Mouse (Mus musculus) limb, embryonic 11.5 days (tissue): ENCODE measurements at regions not wholly inside any gene's neighbourhood (a gene's known extent, or its start where the extent isn't known, plus 50 kb on each side); places are given as distances from the start of the nearest gene placed in this dataset.

ENCODE experiments used
- ATAC-seq: fragments of 200-750 bp; cut with Nextera tagmentation; 2 replicates; pipeline ENCODE4 v1.8.0; 2017; ENCODE audit warnings: low read depth; ENCODE audit not compliant: insufficient number of reproducible peaks, low FRiP score, low TSS enrichment
- DNase-seq: peaks from one replicate; pipeline ENCODE4 v3.0.0-alpha.2; 2015; ENCODE audit warnings: low spot score
- H3K27ac ChIP-seq: fragments of 300-500 bp; sonication (generic); replicated peaks from 2 replicates; pipeline ENCODE4 v1.5.1; 2014; ENCODE audit warnings: low read depth, mild to moderate bottlenecking, low read length
- H3K27me3 ChIP-seq: fragments of 300-500 bp; sonication (generic); 2 replicates; pipeline ENCODE4 v1.6.1; 2014; ENCODE audit warnings: mild to moderate bottlenecking, low read length, mixed read lengths; ENCODE audit not compliant: control insufficient read depth, insufficient read depth
- H3K36me3 ChIP-seq: fragments of 300-500 bp; sonication (generic); 2 replicates; pipeline ENCODE4 v1.6.1; 2014; ENCODE audit warnings: mild to moderate bottlenecking, low read length, moderate library complexity, mixed read lengths; ENCODE audit not compliant: control insufficient read depth, insufficient read depth
- H3K4me1 ChIP-seq: fragments of 300-500 bp; sonication (generic); 2 replicates; pipeline ENCODE4 v1.6.1; 2014; ENCODE audit warnings: low read length, mixed read lengths; ENCODE audit not compliant: control insufficient read depth, insufficient read depth
- H3K4me2 ChIP-seq: fragments of 300-500 bp; sonication (generic); 2 replicates; pipeline ENCODE4 v1.6.1; 2014; ENCODE audit warnings: low read depth, mild to moderate bottlenecking, moderate library complexity; ENCODE audit not compliant: severe bottlenecking
- H3K4me3 ChIP-seq: fragments of 300-500 bp; sonication (generic); 2 replicates; pipeline ENCODE4 v1.5.1; 2014; ENCODE audit warnings: low read depth, low read length
- H3K9ac ChIP-seq: fragments of 300-500 bp; sonication (generic); 2 replicates; pipeline ENCODE4 v1.6.1; 2014; ENCODE audit warnings: mild to moderate bottlenecking, low read length
- H3K9me3 ChIP-seq: fragments of 300-500 bp; sonication (generic); 2 replicates; pipeline ENCODE4 v1.6.1; 2016; ENCODE audit warnings: low read length; ENCODE audit not compliant: control insufficient read depth
- WGBS: fragments of 180-500 bp; shearing (Covaris S2); extraction: QIAGEN DNeasy Blood & Tissue Kit; methylation state at CpG from one replicate; pipeline ENCODE4 v1.1.7; 2014; 5-methylcytosine and 5-hydroxymethylcytosine counted together

DNA sequence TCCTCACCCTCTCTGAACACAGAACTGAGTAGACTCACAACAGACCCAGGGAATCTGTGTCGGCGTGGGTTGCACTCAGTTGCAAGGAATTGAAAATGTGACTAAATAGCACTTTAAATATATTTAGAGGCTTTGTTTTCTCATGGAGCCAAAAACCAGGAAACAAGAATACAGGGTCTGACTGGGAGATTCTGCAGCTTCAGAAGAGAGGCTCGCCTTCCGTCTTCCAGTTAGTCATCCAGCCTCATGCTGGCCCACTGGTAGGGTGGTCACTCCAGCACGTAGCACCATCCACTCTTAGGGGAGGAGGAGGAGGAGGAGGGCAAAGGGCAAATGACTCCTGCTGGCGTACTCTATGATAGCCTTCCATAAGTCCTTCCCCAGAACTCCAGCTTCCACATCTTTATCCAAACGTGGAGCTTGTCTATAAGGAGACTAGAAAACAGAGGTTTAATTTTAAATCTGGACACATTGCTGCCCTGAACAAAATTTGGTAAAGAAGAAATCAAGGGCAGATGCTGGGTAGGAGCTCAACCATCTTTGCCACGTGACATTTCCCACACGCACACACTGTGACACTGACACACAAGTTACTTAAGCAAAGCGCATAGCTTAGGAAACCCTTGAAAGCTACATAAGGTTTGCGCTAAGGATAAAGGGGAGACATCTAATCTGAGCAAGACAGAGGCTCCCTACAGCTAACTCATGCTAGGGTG is 60.8 kb downstream of the Mis18a start:
- Histone ChIP-seq H3K9ac (no peak overlapping the region), H3K4me3 (no peak overlapping the region), H3K36me3 (no peaks in the 10 kb centered on the region), H3K27me3 (no peaks in the 10 kb centered on the region), H3K4me1 (0 out of 2 replicates have a peak, but pooled peaks cover 2% of the 10 kb centered on the region), H3K9me3 (no peaks in the 10 kb centered on the region), H3K27ac (no peak overlapping the region), H3K4me2 (no peak overlapping the region)
- no peak for ATAC-seq
- 91% methylated on average over 11 of the region's 11 CpGs for WGBS
- DNase-seq = no peak

DNA sequence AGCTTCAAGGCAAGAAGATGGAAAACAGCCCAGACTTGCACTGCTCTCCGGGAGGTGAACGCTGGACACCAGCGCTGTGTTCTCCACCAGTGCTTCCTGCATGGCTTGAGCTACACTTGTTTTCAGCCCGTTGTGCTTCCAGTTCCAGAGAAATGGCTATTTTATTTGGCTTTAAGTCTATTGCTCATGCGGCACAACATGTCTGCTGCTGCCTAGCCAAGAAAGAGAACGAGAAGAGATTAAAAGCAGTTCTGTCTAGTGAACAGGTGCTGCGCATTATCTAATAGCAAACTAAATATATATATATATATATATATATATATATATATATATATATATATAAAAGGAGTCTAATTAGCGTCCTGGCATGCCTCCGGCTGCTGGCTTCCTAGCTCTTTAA is 63.1 kb downstream of the Mis18a start:
- Histone ChIP-seq H3K4me1 (0 out of 2 replicates have a peak, but pooled peaks cover 2% of the 10 kb centered on the region), H3K27me3 (no peaks in the 10 kb centered on the region), H3K4me3 (no peak overlapping the region), H3K4me2 (no peak overlapping the region), H3K9me3 (no peaks in the 10 kb centered on the region), H3K27ac (no peak overlapping the region), H3K36me3 (no peaks in the 10 kb centered on the region), H3K9ac (no peak overlapping the region)
- 69% methylated on average over 9 of the region's 9 CpGs for WGBS
- no peak for DNase-seq
- ATAC-seq = no peak

DNA sequence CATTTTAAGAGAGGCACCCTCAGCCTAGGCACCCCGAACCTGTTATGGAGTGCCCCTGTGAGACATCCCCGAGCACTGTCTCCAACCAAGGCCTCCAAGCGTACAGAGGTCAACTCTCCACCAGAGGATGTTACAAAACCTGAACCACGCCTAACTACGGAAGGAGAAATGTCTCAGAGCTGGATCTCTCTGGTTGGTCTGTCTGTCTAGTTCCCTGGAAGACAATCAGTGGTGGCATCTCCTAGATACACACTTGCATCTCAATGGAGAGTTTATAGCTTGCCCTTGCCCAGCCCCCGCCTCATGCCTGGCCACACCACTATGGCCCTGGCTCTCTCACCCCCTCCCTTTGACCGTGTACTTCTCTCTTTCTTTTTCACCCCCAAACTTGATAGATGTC is 69.2 kb downstream of the Mis18a start:
- no peaks in the 10 kb centered on the region for H3K9me3 ChIP-seq
- no peaks in the 10 kb centered on the region for H3K36me3 ChIP-seq
- DNase-seq = no peak
- no peak overlapping the region for H3K9ac ChIP-seq
- no peaks in the 10 kb centered on the region for H3K27me3 ChIP-seq
- peaks cover 7% of the 10 kb centered on the region for H3K4me1 ChIP-seq
- WGBS = 91% methylated on average over 7 of the region's 7 CpGs
- no peak overlapping the region for H3K27ac ChIP-seq
- ATAC-seq = no peak
- no peak overlapping the region for H3K4me2 ChIP-seq
- no peak overlapping the region for H3K4me3 ChIP-seq

DNA sequence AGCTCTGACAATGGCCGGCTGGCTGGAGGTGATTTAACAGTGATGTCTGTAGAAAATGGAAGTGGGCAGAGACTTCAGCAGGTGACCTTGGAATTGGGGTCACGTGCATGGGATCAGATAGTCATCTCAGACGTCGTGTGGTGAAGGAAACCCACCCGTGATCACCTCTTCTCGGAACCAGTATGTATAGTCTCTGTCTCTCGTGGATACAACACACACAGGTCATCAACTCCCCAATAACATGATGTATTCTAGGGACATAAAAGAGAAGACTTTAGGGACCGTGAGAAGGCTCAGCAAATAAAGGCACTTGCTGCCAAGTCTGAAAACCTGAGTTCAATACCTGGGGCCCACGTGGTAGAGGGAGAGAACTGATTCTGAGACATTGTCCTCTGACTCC is 70.2 kb downstream of the Mis18a start:
- Histone ChIP-seq H3K4me3 (no peak overlapping the region), H3K36me3 (no peaks in the 10 kb centered on the region), H3K27me3 (no peaks in the 10 kb centered on the region), H3K9me3 (no peaks in the 10 kb centered on the region), H3K9ac (no peak overlapping the region), H3K27ac (peak overlapping the region; percentile 75), H3K4me1 (peaks cover 7% of the 10 kb centered on the region), H3K4me2 (no peak overlapping the region)
- no peak for DNase-seq
- WGBS = 35% methylated on average over 9 of the region's 9 CpGs
- 0 out of 2 replicates have a peak, but pooled peaks have one; percentile 12 for ATAC-seq

DNA sequence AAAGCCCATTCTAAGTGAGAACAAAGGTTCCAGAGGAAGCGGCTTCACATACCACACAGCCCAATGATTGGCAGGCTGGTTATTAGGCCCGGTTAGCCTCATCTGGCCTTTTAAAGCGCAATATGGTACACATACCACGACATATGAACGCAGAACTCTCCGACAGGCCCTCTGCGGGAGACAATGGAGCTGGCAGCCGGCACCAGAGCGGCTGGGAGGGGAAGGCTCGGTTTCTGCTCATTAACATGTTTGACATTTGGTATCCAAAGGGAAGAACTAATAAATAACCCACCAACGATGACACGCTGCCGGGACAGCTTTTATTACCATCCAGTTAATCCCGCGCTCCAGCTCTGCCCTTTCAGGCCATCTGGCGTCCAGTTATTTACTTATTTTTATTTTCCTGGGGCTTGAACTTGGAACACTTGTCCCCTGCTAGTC is 70.6 kb downstream of the Mis18a start:
- Histone ChIP-seq H3K9ac (no peak overlapping the region), H3K4me1 (peaks cover 7% of the 10 kb centered on the region), H3K4me2 (0 out of 2 replicates have a peak overlapping the region, but pooled peaks have one; percentile 12), H3K9me3 (no peaks in the 10 kb centered on the region), H3K27ac (peak overlapping the region; percentile 75), H3K4me3 (no peak overlapping the region), H3K27me3 (no peaks in the 10 kb centered on the region), H3K36me3 (no peaks in the 10 kb centered on the region)
- peak; percentile 79 for DNase-seq
- ATAC-seq = peak; percentile 78
- 18% methylated on average over 16 of the region's 16 CpGs for WGBS

DNA sequence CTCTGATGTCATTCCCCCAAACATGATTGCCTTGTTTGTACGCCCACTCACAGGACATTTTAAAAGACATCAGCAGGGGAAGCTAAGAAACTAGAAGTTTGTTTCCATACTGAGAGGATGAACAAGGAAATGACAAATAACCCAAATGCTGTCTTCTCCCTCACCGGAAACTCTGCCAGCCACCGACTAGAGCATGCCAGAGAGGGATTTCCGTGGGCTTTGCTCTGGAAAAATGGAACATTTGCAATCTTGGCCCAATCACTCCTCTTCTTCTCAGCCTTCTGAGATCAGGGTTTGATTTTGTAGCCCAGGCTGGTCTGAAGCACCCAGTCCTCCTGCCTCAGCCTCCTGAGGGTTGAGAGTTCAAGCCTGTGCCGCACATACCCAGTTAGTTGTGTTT is 72.4 kb downstream of the Mis18a start:
- no peak overlapping the region for H3K4me3 ChIP-seq
- WGBS = 98% methylated on average over 5 of the region's 5 CpGs

DNA sequence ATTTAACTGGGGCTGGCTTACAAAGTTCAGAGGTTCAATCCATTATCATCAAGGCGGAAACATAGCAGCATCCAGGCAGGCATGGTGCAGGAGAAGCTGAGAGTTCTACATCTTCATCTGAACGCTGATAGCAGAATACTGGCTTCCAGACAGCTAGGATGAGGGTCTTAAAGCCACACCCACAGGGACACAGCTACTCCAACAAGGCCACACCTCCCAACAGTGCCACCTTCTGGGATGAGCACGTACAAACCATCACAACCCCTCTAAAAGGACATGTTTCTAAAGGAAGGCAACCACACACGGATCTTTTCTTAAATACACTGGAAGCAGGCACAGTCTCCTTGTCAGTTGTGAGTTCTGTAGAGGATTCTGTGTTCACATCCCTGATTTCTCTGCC is 74.4 kb downstream of the Mis18a start:
- WGBS = 68% methylated on average over 4 of the region's 4 CpGs
- Histone ChIP-seq H3K27me3 (no peaks in the 10 kb centered on the region), H3K27ac (no peak overlapping the region), H3K36me3 (no peaks in the 10 kb centered on the region), H3K9me3 (no peaks in the 10 kb centered on the region), H3K4me3 (no peak overlapping the region), H3K9ac (no peak overlapping the region), H3K4me1 (peaks cover 7% of the 10 kb centered on the region), H3K4me2 (no peak overlapping the region)
- DNase-seq = no peak
- no peak for ATAC-seq

More for the DNA sequence above, 72.4 kb downstream of the Mis18a start:
- H3K27ac ChIP-seq = no peak overlapping the region
- no peaks in the 10 kb centered on the region for H3K27me3 ChIP-seq
- DNase-seq (no peak), ATAC-seq (no peak)
- no peaks in the 10 kb centered on the region for H3K36me3 ChIP-seq
- H3K9me3 ChIP-seq = no peaks in the 10 kb centered on the region
- no peak overlapping the region for H3K4me2 ChIP-seq
- peaks cover 7% of the 10 kb centered on the region for H3K4me1 ChIP-seq
- H3K9ac ChIP-seq = no peak overlapping the region

DNA sequence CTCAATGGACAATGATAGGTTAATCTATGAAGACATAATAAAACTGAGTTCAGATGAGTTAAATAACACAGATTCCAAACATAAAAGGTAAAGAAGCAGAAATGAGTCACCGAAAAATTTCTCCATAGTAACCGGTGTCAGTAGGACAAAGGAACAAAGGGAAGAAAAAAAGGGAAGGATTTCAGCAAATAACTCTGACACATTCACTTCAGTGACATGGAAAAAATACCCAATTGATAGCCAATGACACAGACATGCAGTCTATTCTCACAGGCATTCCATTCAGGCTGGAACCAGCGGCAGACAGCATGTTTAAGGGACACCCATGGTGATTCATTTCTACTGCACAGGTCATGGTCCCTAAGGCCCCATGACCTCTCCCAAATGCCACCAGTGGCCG is 79.0 kb downstream of the Mis18a start:
- ATAC-seq = no peak
- no peaks in the 10 kb centered on the region for H3K9me3 ChIP-seq
- H3K4me2 ChIP-seq = no peak overlapping the region
- H3K27ac ChIP-seq = no peak overlapping the region
- no peak overlapping the region for H3K4me3 ChIP-seq
- no peaks in the 10 kb centered on the region for H3K27me3 ChIP-seq
- no peak overlapping the region for H3K9ac ChIP-seq
- DNase-seq = no peak
- H3K4me1 ChIP-seq = no peaks in the 10 kb centered on the region
- WGBS = 95% methylated on average over 4 of the region's 4 CpGs
- H3K36me3 ChIP-seq = no peaks in the 10 kb centered on the region

DNA sequence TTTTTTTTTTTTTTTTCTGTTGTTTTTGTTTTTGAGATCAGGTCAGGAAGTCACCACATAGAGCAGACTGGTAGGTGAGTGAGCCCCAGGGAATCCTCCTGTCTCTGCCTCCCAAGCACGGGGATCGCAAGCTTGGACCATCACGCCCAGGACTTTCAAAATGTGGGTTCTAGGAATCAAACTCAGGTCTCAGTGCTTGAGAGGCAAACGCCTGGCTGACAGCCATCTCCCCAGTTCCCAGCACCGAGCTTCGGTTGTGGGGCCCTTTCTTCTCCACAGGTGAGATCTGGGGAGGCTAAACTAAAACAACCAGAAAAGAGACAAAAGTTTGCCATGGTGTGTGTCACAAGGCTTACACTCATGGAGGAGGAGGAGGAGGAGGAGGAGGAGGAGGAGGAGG is 84.5 kb downstream of the Mis18a start:
- Histone ChIP-seq H3K36me3 (no peaks in the 10 kb centered on the region), H3K9me3 (no peaks in the 10 kb centered on the region), H3K27me3 (no peaks in the 10 kb centered on the region), H3K4me2 (no peak overlapping the region), H3K27ac (no peak overlapping the region), H3K9ac (no peak overlapping the region), H3K4me1 (no peaks in the 10 kb centered on the region), H3K4me3 (no peak overlapping the region)
- 91% methylated on average over 6 of the region's 6 CpGs for WGBS
- ATAC-seq (no peak), DNase-seq (no peak)
